Mouse (Mus musculus): Measurements from ENCODE around the gene Nid1.
"Not testable (repeated sequence)": the region's sequence is repeated elsewhere in the genome, so short reads cannot be mapped to it uniquely, and the experiment has no call there.

- TF ChIP-seq CTCF, POLR2A (IDR thresholded peaks at IDR 0.05; ENCODE audit: extremely low read depth, insufficient read depth, low read length): not testable (repeated sequence)
These were observed 18.5 kb upstream of the Nid1 start for GRCm38 (mm10) chr13:13418859-13419258.
